Mouse (Mus musculus) neutrophil, adult 65 days (primary cell): Measurements from ENCODE around the gene Ppp1r10. TPM values are rescaled to one million over a fixed set of nuclear protein-coding genes. Genes with fewer than 3 reads are reported as not detected.

Experiments used
- total RNA-seq: library from RNA; stranded (reverse); gene quantifications from 2 replicates; pipeline ENCODE4 v1.2.4, GENCODE M21; 2023

The Ppp1r10 gene
- total RNA-seq = 65.3 and 65.4 TPM in 2 replicates

GRCm38 (mm10) chr17:35916297-35917142 lies at the start of gene Ppp1r10, which contains the start of gene Mrps18b:
Ppp1r10 (plus strand) TSS chr17:35916434.
Mrps18b (minus strand) TSS chr17:35916389.

GRCm38 (mm10) chr17:35879245-35880057 lies 36.8 kb upstream of the Ppp1r10 start, which contains the start of gene Dhx16:
Dhx16 (plus strand) TSS chr17:35879819.

GRCm38 (mm10) chr17:35896781-35897643 lies 19.2 kb upstream of the Ppp1r10 start, which contains the start of gene 2310061I04Rik:
2310061I04Rik (minus strand) TSS chr17:35897431.

GRCm38 (mm10) chr17:35909919-35910369 lies 6.3 kb upstream of the Ppp1r10 start, which contains the start of gene Atat1:
Atat1 (minus strand) TSS chr17:35910075.

GRCm38 (mm10) chr17:35969418-35970389 lies 53.5 kb downstream of the Ppp1r10 start, which contains the start of gene Abcf1:
Abcf1 (minus strand) TSS chr17:35969761.

GRCm38 (mm10) chr17:35979401-35980362 lies 63.4 kb downstream of the Ppp1r10 start, which contains the start of the genes Gnl1 and Prr3:
Gnl1 (plus strand) TSS chr17:35979851.
Prr3 (minus strand) TSS chr17:35980236.

Other genes with a start within 250 kb of the Ppp1r10 start
- 5.3 and 11.6 TPM in 2 replicates for gene Vars2, start 248.8 kb upstream of the Ppp1r10 start, total RNA-seq
- gene Gtf2h4, start 242.7 kb upstream of the Ppp1r10 start, total RNA-seq = 4.2 and 5.6 TPM in 2 replicates
- 0.13 and 0.25 TPM in 2 replicates for gene Ddr1, start 211.8 kb upstream of the Ppp1r10 start, total RNA-seq
- gene Ier3, start 94.8 kb upstream of the Ppp1r10 start, total RNA-seq = 146 and 161 TPM in 2 replicates
- gene Flot1, start 93.2 kb upstream of the Ppp1r10 start, total RNA-seq = 177 and 218 TPM in 2 replicates
- 358 and 363 TPM in 2 replicates for gene Tubb5, start 78.1 kb upstream of the Ppp1r10 start, total RNA-seq
- gene Mdc1, start 74.9 kb upstream of the Ppp1r10 start, total RNA-seq = 19.8 and 27.4 TPM in 2 replicates
- 37.7 and 48.1 TPM in 2 replicates for gene Nrm, start 55.1 kb upstream of the Ppp1r10 start, total RNA-seq
- gene Ppp1r18, start 50.8 kb upstream of the Ppp1r10 start, total RNA-seq = 276 and 319 TPM in 2 replicates
- 54.5 and 72.8 TPM in 2 replicates for gene Dhx16, start 36.6 kb upstream of the Ppp1r10 start, total RNA-seq
- gene 2310061I04Rik, start 19.0 kb upstream of the Ppp1r10 start, total RNA-seq = 11.3 and 14.5 TPM in 2 replicates
- gene Atat1, start 6.4 kb upstream of the Ppp1r10 start, total RNA-seq = 10.8 and 12.3 TPM in 2 replicates
- gene Mrps18b, start within 50 bp of the Ppp1r10 start, total RNA-seq = 18.8 and 24.2 TPM in 2 replicates
- 66.5 and 97.8 TPM in 2 replicates for gene Abcf1, start 53.3 kb downstream of the Ppp1r10 start, total RNA-seq
- 43.4 and 73.5 TPM in 2 replicates for gene Gnl1, start 63.4 kb downstream of the Ppp1r10 start, total RNA-seq
- 26.3 and 32.8 TPM in 2 replicates for gene Prr3, start 63.8 kb downstream of the Ppp1r10 start, total RNA-seq
- gene H2-T24, start 104.1 kb downstream of the Ppp1r10 start, total RNA-seq = 37.5 and 37.7 TPM in 2 replicates
- 151 and 156 TPM in 2 replicates for gene H2-T23, start 116.4 kb downstream of the Ppp1r10 start, total RNA-seq
- gene H2-T22, start 126.3 kb downstream of the Ppp1r10 start, total RNA-seq = 31.0 and 31.3 TPM in 2 replicates
- 0.29 TPM in 1 of 2 replicates, not detected in the other for gene Gm6034, start 126.5 kb downstream of the Ppp1r10 start, total RNA-seq
- gene Gm11127, start 141.9 kb downstream of the Ppp1r10 start, total RNA-seq = 34.1 and 46.2 TPM in 2 replicates
- gene Gm19684, start 205.2 kb downstream of the Ppp1r10 start, total RNA-seq = 0.68 and 1.4 TPM in 2 replicates
- gene Gm7030, start 213.0 kb downstream of the Ppp1r10 start, total RNA-seq = 1.6 and 2.5 TPM in 2 replicates